Mouse (Mus musculus): ENCODE measurements around the gene Jmjd1c. TPM values are rescaled to one million over a fixed set of nuclear protein-coding genes. Genes with fewer than 3 reads are reported as not detected.

Jmjd1c gene
- polyA plus RNA-seq, 1 experiment: 32.4 TPM

DNA sequence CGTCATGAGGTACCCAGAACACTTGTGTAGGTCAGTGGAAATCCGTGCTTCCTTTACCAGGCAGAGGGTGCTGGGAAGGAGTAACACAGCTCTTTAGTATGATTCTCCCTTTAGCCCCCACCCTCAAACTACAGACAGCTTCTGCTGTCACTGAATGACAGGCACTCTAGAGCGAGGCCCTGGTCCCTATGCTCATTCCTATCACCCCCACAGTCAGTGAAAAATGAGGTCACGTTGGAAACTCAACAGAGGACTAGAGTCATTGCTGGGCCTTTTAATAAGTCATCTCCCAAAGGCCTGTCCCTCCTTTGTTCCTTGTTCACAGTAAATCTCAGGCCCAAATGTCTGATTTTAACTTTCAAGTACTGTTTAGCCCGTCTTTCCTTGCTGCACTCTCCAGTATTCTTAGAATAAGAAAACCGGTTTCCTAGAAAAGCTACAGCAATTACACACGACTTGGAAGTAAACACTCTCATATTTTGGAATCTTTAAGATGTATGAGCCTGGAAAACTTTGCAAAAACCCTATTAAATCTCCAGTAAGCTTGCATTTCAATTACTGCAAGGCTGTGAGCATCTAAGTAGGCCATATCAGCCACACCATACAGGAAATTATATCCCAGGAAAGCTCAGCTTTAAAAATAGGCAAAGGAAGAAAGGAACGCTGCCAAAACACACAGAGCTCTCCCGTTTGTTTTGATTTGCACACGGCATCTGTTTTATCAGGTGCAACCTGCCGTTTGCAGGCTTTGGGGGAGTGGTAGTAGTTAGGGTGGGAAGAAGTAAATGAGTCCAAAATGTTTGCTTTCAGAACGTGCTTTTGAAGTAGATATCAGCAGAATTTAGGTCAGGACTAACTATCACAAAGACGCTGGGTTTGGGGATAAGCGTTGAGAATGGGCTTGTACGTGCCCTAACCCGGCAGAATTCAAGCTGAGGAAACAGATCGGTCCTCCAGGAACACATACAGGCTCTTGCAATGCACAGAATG lies 39.8 kb upstream of the Jmjd1c start:
- Histone ChIP-seq H3K4me3 (ENCODE audit: insufficient read depth, low read length) (no peak overlapping the region), H3K4me1 (ENCODE audit: control insufficient read depth, insufficient read depth, low read length) (peaks cover 8% of the 10 kb centered on the region), H3K27ac (ENCODE audit: insufficient read depth, low read length) (peak overlapping the region; percentile 55)
- TF ChIP-seq CTCF (IDR thresholded peaks at IDR 0.05; ENCODE audit: extremely low read depth, insufficient read depth, low read length): no peak
- TF ChIP-seq POLR2A (IDR thresholded peaks at IDR 0.05; ENCODE audit: extremely low read depth, insufficient read depth, low read length): no peak

DNA sequence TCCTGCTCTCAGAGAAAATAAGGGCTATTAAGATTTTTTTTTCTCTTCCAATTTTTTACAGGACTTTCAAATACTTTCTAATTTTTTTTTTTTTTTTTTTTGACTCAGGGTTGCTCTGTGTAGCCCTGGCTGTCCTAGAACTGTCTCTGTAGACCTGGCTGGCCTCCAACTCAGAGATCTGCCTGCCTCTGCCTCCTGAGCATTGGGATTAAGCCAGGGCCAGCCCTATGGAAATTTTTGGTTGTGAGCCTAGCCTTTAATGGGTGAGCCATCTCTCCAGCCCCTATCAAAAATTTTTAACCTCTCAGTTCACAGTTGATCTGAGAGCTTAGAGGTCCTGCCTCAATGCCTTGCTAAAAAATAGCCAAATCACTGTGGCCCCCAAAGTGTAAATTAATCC lies 38.7 kb upstream of the Jmjd1c start:
- Histone ChIP-seq H3K4me1 (ENCODE audit: control insufficient read depth, insufficient read depth, low read length) (peaks cover 8% of the 10 kb centered on the region), H3K27ac (ENCODE audit: insufficient read depth, low read length) (no peak overlapping the region), H3K4me3 (ENCODE audit: insufficient read depth, low read length) (no peak overlapping the region)
- TF ChIP-seq POLR2A (IDR thresholded peaks at IDR 0.05; ENCODE audit: extremely low read depth, insufficient read depth, low read length) (no peak), CTCF (IDR thresholded peaks at IDR 0.05; ENCODE audit: extremely low read depth, insufficient read depth, low read length) (no peak)

DNA sequence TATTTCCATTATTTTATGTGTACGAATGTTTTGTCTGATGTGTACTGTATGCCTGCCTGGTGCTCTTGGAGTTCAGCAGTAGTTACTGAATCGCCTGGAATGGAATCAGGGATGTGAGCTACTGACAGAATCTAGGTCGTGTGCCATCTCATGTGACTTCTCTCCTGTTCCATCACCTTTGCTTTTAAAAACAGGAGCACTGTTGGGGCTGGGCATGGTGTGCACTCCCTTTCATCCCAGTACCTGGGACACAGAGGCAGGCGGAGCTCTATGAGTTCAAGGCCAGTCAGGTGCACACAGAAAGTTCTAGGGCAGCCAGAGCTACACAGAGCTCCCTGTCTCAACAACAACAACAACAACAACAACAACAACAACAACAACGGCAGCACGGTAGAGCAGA lies 38.2 kb upstream of the Jmjd1c start:
- Histone ChIP-seq H3K27ac (ENCODE audit: insufficient read depth, low read length) (no peak overlapping the region), H3K4me3 (ENCODE audit: insufficient read depth, low read length) (no peak overlapping the region), H3K4me1 (ENCODE audit: control insufficient read depth, insufficient read depth, low read length) (peaks cover 8% of the 10 kb centered on the region)
- TF ChIP-seq CTCF (IDR thresholded peaks at IDR 0.05; ENCODE audit: extremely low read depth, insufficient read depth, low read length) (no peak), POLR2A (IDR thresholded peaks at IDR 0.05; ENCODE audit: extremely low read depth, insufficient read depth, low read length) (no peak)

DNA sequence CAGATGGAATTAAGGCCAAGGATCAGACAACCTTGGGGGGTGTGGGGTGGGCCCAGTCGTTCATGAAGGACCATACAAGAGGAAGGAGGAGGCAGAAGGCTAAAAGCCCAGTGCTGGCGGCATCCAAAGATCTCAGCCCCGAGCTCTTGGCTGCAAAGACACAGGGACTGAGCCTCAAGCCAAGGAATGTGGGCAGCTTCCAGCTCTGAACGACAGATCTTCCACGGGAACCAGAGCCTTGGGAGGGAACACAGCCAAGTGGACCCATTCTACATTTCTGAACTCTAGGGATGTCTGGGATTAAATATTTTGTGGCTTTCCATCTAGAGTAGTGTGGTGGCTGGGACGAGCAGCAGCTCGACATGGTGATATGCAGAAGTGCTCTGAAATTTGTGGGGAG lies 37.6 kb upstream of the Jmjd1c start:
- Histone ChIP-seq H3K4me3 (ENCODE audit: insufficient read depth, low read length) (no peak overlapping the region), H3K4me1 (ENCODE audit: control insufficient read depth, insufficient read depth, low read length) (peaks cover 8% of the 10 kb centered on the region), H3K27ac (ENCODE audit: insufficient read depth, low read length) (peak overlapping the region; percentile 55; the same call in 1 of the 2 replicates)
- no peak for TF ChIP-seq POLR2A (IDR thresholded peaks at IDR 0.05; ENCODE audit: extremely low read depth, insufficient read depth, low read length)
- no peak for TF ChIP-seq CTCF (IDR thresholded peaks at IDR 0.05; ENCODE audit: extremely low read depth, insufficient read depth, low read length)

DNA sequence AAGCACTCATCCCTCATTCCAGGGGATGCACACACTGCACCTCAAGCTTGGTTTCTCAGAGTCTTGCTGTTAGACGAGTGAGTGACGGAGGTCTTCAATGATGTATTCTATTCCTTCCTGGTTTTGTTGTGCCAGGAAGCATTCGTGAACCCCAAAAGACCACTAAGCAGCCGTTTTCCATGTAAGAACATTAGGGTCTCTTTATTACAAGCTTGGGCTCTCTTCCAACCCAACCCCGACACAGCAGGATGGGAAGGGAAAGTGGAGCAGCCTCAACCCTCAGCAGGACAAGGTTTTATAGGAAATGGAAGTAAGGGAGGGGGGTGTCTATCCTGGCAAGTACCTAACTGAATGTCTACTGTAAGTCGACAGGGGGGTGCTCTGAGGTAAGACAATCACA lies 37.2 kb upstream of the Jmjd1c start:
- Histone ChIP-seq H3K4me3 (ENCODE audit: insufficient read depth, low read length) (no peak overlapping the region), H3K27ac (ENCODE audit: insufficient read depth, low read length) (peak overlapping the region; percentile 55), H3K4me1 (ENCODE audit: control insufficient read depth, insufficient read depth, low read length) (peaks cover 5% of the 10 kb centered on the region)
- TF ChIP-seq POLR2A (IDR thresholded peaks at IDR 0.05; ENCODE audit: extremely low read depth, insufficient read depth, low read length) (no peak), CTCF (IDR thresholded peaks at IDR 0.05; ENCODE audit: extremely low read depth, insufficient read depth, low read length) (no peak)

DNA sequence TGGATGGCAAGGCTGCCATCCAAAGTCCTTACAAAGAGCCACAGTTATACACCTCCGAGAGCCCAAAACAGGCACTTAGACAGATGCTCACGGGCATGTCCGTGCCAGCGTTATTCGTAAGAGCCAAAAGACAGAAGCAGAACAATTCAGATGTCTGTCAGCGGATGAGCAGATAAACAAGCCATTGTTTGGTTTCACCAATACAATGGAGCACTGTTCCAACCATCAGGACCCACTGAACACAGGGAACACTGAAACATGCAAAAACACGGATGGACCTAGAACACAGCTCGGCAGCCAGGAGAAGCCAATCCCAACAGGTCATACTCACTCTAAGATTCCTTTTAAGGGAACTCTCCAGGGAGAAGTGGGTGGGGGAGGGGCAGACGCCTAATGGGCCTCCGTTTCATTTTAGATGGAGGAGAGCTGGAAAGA lies 34.5 kb upstream of the Jmjd1c start:
- no peak overlapping the region for H3K4me3 ChIP-seq (ENCODE audit: insufficient read depth, low read length)
- H3K27ac ChIP-seq (ENCODE audit: insufficient read depth, low read length): peak overlapping the region; percentile 91
- no peak for TF ChIP-seq POLR2A (IDR thresholded peaks at IDR 0.05; ENCODE audit: extremely low read depth, insufficient read depth, low read length)
- TF ChIP-seq CTCF (IDR thresholded peaks at IDR 0.05; ENCODE audit: extremely low read depth, insufficient read depth, low read length): no peak
- peaks cover 1% of the 10 kb centered on the region; the same call in 1 of the 2 replicates for H3K4me1 ChIP-seq (ENCODE audit: control insufficient read depth, insufficient read depth, low read length)

DNA sequence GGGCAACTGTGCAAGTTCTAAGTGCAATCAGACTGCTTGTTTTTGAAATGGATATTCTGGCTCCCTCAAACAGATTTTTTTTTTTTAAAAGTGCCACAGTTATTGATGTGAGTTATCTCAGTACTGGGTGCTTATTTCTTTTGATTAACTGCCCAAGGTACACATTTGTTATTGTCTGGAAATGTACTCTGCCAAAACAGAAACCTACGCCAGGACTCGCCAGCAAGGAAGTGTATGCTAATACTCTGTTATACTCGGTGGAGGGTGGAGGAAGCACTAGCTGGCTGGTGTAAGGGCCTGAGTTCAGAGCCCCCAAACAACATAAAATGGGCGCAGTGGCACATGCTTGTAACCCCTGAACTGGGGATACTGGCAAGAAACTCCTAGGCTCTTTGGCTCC lies 34.1 kb upstream of the Jmjd1c start:
- Histone ChIP-seq H3K27ac (ENCODE audit: insufficient read depth, low read length) (peak overlapping the region; percentile 91), H3K4me3 (ENCODE audit: insufficient read depth, low read length) (no peak overlapping the region), H3K4me1 (ENCODE audit: control insufficient read depth, insufficient read depth, low read length) (peaks cover 1% of the 10 kb centered on the region; the same call in 1 of the 2 replicates)
- TF ChIP-seq POLR2A (IDR thresholded peaks at IDR 0.05; ENCODE audit: extremely low read depth, insufficient read depth, low read length): no peak
- no peak for TF ChIP-seq CTCF (IDR thresholded peaks at IDR 0.05; ENCODE audit: extremely low read depth, insufficient read depth, low read length)

DNA sequence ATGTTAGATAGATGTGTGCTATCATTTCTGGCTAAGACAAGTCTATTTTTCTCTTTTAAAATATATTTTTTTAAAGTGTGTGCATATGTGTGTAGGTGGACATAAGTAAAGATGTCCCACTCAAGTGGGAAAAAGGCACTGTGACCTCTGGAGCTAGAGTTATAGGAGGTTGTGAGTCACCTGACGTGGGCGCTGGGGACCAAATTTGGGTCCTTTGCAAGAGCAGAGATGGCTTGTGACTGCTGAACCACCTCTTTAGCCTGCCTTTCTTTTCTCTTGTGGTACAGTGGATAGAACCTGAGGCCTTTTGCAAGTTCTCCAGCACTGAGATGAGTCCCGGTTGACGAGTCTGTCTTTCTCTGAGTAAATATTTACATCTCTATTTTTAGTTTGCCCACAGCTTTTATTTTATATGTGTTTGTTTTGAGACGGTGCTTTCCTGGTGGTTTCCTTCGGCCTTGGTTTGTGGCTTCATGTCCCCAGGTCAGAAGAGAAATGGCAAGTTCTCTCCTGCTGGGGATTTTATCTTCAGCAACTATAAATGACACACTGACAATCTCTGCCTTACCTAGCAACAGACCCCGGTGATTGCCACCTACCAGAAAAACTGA lies 30.5 kb upstream of the Jmjd1c start:
- no peak for TF ChIP-seq CTCF (IDR thresholded peaks at IDR 0.05; ENCODE audit: extremely low read depth, insufficient read depth, low read length)
- no peak for TF ChIP-seq POLR2A (IDR thresholded peaks at IDR 0.05; ENCODE audit: extremely low read depth, insufficient read depth, low read length)
- Histone ChIP-seq H3K4me1 (ENCODE audit: control insufficient read depth, insufficient read depth, low read length) (no peaks in the 10 kb centered on the region), H3K4me3 (ENCODE audit: insufficient read depth, low read length) (no peak overlapping the region), H3K27ac (ENCODE audit: insufficient read depth, low read length) (no peak overlapping the region)

DNA sequence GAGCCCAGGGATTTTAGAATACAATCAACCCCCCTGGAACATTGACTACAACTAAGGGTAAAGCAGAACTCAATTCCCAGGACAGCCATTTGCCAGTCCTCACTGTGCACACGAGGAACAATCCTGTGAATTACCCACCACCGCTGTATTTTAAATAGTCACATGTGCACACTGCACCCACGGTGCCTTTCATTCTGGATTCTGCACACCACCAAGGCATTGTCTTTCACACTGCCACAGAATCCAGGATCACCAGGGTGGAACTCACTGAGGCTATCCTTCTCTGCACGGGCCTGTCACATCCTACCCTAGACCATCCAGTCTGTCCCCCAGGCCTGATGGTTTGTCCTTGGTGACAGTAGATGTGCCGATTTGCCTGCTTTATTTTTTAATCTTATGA lies 30.0 kb upstream of the Jmjd1c start:
- Histone ChIP-seq H3K27ac (ENCODE audit: insufficient read depth, low read length) (no peak overlapping the region), H3K4me1 (ENCODE audit: control insufficient read depth, insufficient read depth, low read length) (no peaks in the 10 kb centered on the region), H3K4me3 (ENCODE audit: insufficient read depth, low read length) (no peak overlapping the region)
- TF ChIP-seq POLR2A (IDR thresholded peaks at IDR 0.05; ENCODE audit: extremely low read depth, insufficient read depth, low read length): no peak
- TF ChIP-seq CTCF (IDR thresholded peaks at IDR 0.05; ENCODE audit: extremely low read depth, insufficient read depth, low read length): no peak
